Mouse (Mus musculus) heart, postnatal 14 days (tissue): Measurements from ENCODE around the gene Olfr1275. TPM values are rescaled to one million over a fixed set of nuclear protein-coding genes. Genes with fewer than 3 reads are reported as not detected.

ENCODE experiments used
- DNase-seq, 2 experiments: peaks; one replicate each; pipeline ENCODE4 v3.0.0; 2021 to 2022
- intact Hi-C: fragments of 180-260 bp; cut with DNase I; formaldehyde crosslinking; loops from one replicate; pipeline ENCODE4 v1.15.1; 2025
- long read RNA-seq, 2 experiments: library from polyadenylated mRNA; stranded (forward); transcript quantifications; one replicate each; pipeline ENCODE4 v2.0.0; 2021
- total RNA-seq, 2 experiments: library from RNA; stranded (reverse); gene quantifications; 2 replicates each; pipeline ENCODE4 v1.2.3; 2021

Gene Olfr1275
- total RNA-seq, result not detected
- long read RNA-seq, experiment 1, result 0 reads
- long read RNA-seq, experiment 2, result 0 reads

- no peak for DNase-seq
- intact Hi-C loops, result no loop called here
Observed at GRCm38 (mm10) chr2:111235186-111235585, at the start of gene Olfr1275. TSS of gene Olfr1275 (minus strand) at chr2:111235286.

DNA sequence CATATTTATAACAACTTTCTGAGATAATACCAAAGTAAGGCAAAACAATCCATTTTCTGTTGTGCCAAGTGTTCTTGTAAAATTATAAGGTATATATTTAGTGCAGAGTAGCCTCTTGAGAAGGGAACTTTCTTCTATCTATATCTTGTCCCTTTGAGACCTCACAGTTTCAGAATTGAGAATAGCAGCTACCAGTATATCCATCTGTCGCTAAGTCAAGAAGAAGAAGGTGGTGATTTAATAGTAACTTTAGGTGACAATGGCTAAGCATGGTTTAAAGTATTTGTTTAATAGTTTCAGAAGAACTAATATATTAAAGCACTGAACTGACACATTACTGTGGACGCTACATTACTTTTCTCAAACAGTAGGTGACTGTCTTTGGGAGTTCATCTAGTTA lies 38.9 kb upstream of the Olfr1275 start, which contains the start of gene Olfr1277:
Gene Olfr1277 (minus strand): TSS at position 101 of the 400 bp plus-strand sequence.
- intact Hi-C loops, result no loop called here
- DNase-seq, result no peak

- no peak for DNase-seq
Observed at GRCm38 (mm10) chr2:111254216-111254615, 19.1 kb upstream of the Olfr1275 start, which contains the start of gene Olfr1276. TSS of gene Olfr1276 (plus strand) at chr2:111254516.

DNA sequence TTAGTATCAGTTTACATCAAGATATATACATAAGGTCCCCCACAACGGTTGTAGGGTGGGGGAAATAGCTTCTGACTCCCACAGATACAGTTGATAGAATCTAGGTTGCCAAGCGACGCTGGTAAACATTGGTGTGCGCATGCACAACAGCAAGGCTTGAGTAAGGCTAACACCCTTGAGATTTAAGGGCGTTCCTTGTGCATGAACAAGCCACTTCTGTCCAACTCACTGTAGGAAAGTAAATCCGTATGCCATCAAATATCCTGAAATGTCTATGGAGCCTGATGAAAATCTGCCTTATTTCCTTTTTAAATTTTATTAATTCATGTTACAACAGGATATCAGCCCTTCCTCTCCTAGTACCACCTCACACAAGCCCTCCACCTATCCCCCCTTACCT lies 5.6 kb downstream of the Olfr1275 start, which contains the start of gene 4930430A15Rik:
Gene 4930430A15Rik (minus strand): TSS at position 101 of the 400 bp plus-strand sequence.
- intact Hi-C loops, result no loop called here
- no peak for DNase-seq

More at GRCm38 (mm10) chr2:111254216-111254615, 19.1 kb upstream of the Olfr1275 start, which contains the start of gene Olfr1276:
- intact Hi-C loops, result no loop called here

DNA sequence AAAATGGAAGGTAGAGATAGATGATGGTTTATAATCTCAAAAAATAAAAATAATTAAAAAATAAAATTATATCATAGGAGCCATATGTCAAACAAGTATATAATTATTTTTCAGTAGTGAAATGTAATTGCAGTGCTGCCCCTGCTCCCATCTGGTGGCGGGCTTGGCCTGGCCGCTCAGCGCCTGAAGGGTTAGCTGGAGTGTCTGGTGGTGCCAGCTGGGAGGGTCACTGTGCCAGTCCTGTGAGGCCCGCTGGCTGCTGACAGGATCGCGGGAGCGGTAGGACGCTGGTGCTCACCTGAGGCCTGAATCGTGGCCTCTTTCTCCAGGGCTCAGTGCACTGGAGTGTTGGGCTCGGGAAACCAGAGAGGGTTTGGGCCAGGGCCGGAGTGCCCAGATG lies 53.0 kb downstream of the Olfr1275 start:
- intact Hi-C loops, result no loop called here
- no peak for DNase-seq

Other genes starting within 250 kb of the Olfr1275 start
- gene Gm13941, start 129.3 kb downstream of the Olfr1275 start, total RNA-seq, result not detected
- gene Gm15130, start 82.3 kb downstream of the Olfr1275 start, total RNA-seq, result not detected
- not detected for gene 4930430A15Rik, start 5.7 kb downstream of the Olfr1275 start, total RNA-seq
- not detected for gene Olfr1276, start 19.2 kb upstream of the Olfr1275 start, total RNA-seq
- not detected for gene Olfr1277, start 38.8 kb upstream of the Olfr1275 start, total RNA-seq
- gene Olfr1278, start 54.9 kb upstream of the Olfr1275 start, total RNA-seq, result not detected
- gene Olfr1279, start 65.3 kb upstream of the Olfr1275 start, total RNA-seq, result not detected
- not detected for gene Olfr1280, start 78.7 kb upstream of the Olfr1275 start, total RNA-seq
- not detected for gene Olfr1281, start 91.2 kb upstream of the Olfr1275 start, total RNA-seq
- not detected for gene Olfr1282, start 100.8 kb upstream of the Olfr1275 start, total RNA-seq
- gene Olfr1283, start 131.5 kb upstream of the Olfr1275 start, total RNA-seq, result not detected
- gene Olfr1284, start 140.2 kb upstream of the Olfr1275 start, total RNA-seq, result not detected
- gene Olfr1286, start 187.8 kb upstream of the Olfr1275 start, total RNA-seq, result not detected
- not detected for gene Olfr1287, start 213.9 kb upstream of the Olfr1275 start, total RNA-seq
- gene Olfr1288, start 238.8 kb upstream of the Olfr1275 start, total RNA-seq, result not detected
- not detected for gene Olfr1289, start 245.5 kb upstream of the Olfr1275 start, total RNA-seq